Mouse (Mus musculus) hindbrain, embryonic 11.5 days (tissue): ENCODE results near the gene Gpr19. TPM values are rescaled to one million over a fixed set of nuclear protein-coding genes. Genes with fewer than 3 reads are reported as not detected.

Experiments
- polyA plus RNA-seq: library from polyadenylated mRNA; unstranded; fragments of >200 nt; fragmentation: Nextera tagmentation; extraction: Ambion mirVana; gene quantifications from 2 replicates; pipeline ENCODE4 v1.2.1, GENCODE M21; 2014

Gpr19 gene
- polyA plus RNA-seq, 1 experiment from 2014 or later = 27.7 TPM

Other genes starting within 250 kb of the Gpr19 start
- gene Dusp16, start 106.0 kb downstream of the Gpr19 start, polyA plus RNA-seq = 13.0 and 16.3 TPM in 2 replicates
- 1.3 and 1.4 TPM in 2 replicates for gene Crebl2, start 68.4 kb downstream of the Gpr19 start, polyA plus RNA-seq
- gene Cdkn1b, start 21.8 kb upstream of the Gpr19 start, polyA plus RNA-seq = 23.9 and 24.1 TPM in 2 replicates
- gene Apold1, start 83.1 kb upstream of the Gpr19 start, polyA plus RNA-seq = 3.0 and 3.7 TPM in 2 replicates
- 101 and 102 TPM in 2 replicates for gene Ddx47, start 113.0 kb upstream of the Gpr19 start, polyA plus RNA-seq
- gene Gprc5a, start 167.1 kb upstream of the Gpr19 start, polyA plus RNA-seq = 2.3 and 3.7 TPM in 2 replicates
- not detected in 2 replicates for gene Gprc5d, start 219.7 kb upstream of the Gpr19 start, polyA plus RNA-seq